Mouse (Mus musculus) ES-E14 (cell line): ENCODE results near the gene Tdrd3. TPM values are rescaled to one million over a fixed set of nuclear protein-coding genes. Genes with fewer than 3 reads are reported as not detected.

Experiments used
- DNase-seq: peaks from one replicate; pipeline ENCODE4 v3.0.0-alpha.2; 2013; ENCODE audit warnings: low read depth, low spot score
- H3K27ac ChIP-seq: 2 replicates; pipeline ENCODE4 v1.5.1; 2012; ENCODE audit warnings: low read depth, mild to moderate bottlenecking, low read length, moderate library complexity, mixed read lengths; ENCODE audit not compliant: poor library complexity, insufficient read depth, severe bottlenecking
- H3K36me3 ChIP-seq: 2 replicates; pipeline ENCODE4 v1.6.1; 2012; ENCODE audit warnings: mild to moderate bottlenecking, low read length, moderate library complexity, mixed read lengths; ENCODE audit not compliant: control insufficient read depth, poor library complexity, insufficient read depth, severe bottlenecking
- H3K4me1 ChIP-seq, 2 experiments: fragments of 150-350 bp in 1 of 2; sonication (generic) in 1 of 2; 2 replicates each; pipeline ENCODE4 v1.6.1; 2012; ENCODE audit warnings: low read length in 2 of 2, mild to moderate bottlenecking in 1 of 2, mixed read lengths in 1 of 2; ENCODE audit not compliant: control insufficient read depth in 2 of 2, insufficient read depth in 2 of 2, poor library complexity in 1 of 2
- H3K4me3 ChIP-seq, 2 experiments: fragments of 150-350 bp in 1 of 2; sonication (generic) in 1 of 2; 2 replicates each; pipeline ENCODE4 v1.5.1; 2012; ENCODE audit warnings: low read length in 2 of 2, low read depth in 1 of 2, mild to moderate bottlenecking in 1 of 2, mixed read lengths in 1 of 2; ENCODE audit not compliant: insufficient read depth in 1 of 2, poor library complexity in 1 of 2, severe bottlenecking in 1 of 2
- H3K9ac ChIP-seq: 2 replicates; pipeline ENCODE4 v1.6.1; 2012; ENCODE audit warnings: low read depth, mild to moderate bottlenecking, low read length, mixed read lengths; ENCODE audit not compliant: poor library complexity, insufficient read depth, severe bottlenecking
- H3K9me3 ChIP-seq: fragments of 150-350 bp; sonication (generic); 2 replicates; pipeline ENCODE4 v1.6.1; 2012; ENCODE audit warnings: low read depth, mild to moderate bottlenecking, low read length; ENCODE audit not compliant: control insufficient read depth, insufficient read depth
- CHD2 ChIP-seq: IDR thresholded peaks from 2 replicates; pipeline ENCODE4 v1.6.1; 2014; ENCODE audit warnings: mild to moderate bottlenecking, low read depth, low read length, inconsistent platforms
- HCFC1 ChIP-seq: IDR thresholded peaks from 2 replicates; pipeline ENCODE4 v1.6.1; 2012; ENCODE audit warnings: low read length, inconsistent platforms, borderline replicate concordance; ENCODE audit not compliant: insufficient read depth
- MAFK ChIP-seq: IDR thresholded peaks from 2 replicates; pipeline ENCODE4 v1.6.1; 2014; ENCODE audit warnings: mild to moderate bottlenecking, low read depth, low read length, inconsistent platforms; ENCODE audit not compliant: insufficient read depth
- ZC3H11A ChIP-seq: IDR thresholded peaks from 2 replicates; pipeline ENCODE4 v1.6.1; 2012; ENCODE audit warnings: low read depth, mild to moderate bottlenecking, inconsistent platforms, low read length, borderline replicate concordance
- ZNF384 ChIP-seq: IDR thresholded peaks from 2 replicates; pipeline ENCODE4 v1.6.1; 2012; ENCODE audit warnings: low read depth, low read length, inconsistent platforms
- in situ Hi-C, 2 experiments: fragments of 600-800 bp; cut with MboI; formaldehyde crosslinking; loops; one replicate each; pipeline ENCODE4 v1.15.1; 2025; ENCODE audit warnings: low sequenced_read_pairs in 2 of 2, inconsistent platforms in 1 of 2; ENCODE audit not compliant: unreplicated experiment in 2 of 2
- total RNA-seq: library from RNA; depleted of rRNA; stranded (reverse); fragments of 300-350 nt; gene quantifications from 2 replicates; pipeline ENCODE4 v1.2.3, GENCODE M21; 2012

Tdrd3 gene
- total RNA-seq, 1 experiment, result 5.4 TPM

DNA sequence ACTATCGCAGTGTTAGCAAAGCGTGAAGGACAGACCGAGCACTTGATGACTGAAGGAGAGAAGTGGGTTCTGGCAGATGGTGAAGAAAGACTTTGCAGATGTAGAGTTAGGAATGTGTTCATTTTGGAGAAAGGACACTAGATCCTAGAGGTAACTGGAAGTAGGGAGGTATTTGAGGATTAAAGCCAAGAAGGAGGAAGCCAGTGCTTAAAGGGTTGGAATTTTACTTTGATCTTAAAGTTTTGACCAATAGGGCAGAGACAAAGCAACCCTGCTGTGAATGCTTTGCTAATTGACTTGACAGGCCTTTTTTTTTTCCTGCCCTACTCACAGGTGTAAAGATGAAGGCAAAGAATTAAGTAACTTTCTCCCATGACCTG lies 1.2 kb downstream of the Tdrd3 start:
- Histone ChIP-seq H3K9me3 (no peaks in the 10 kb centered on the region), H3K4me3 (peak overlapping the region; percentile 77 to 83), H3K4me1 (no peaks in the 10 kb centered on the region; a peak in 1 of 4 replicates), H3K36me3 (no peaks in the 10 kb centered on the region), H3K9ac (peak overlapping the region; percentile 85), H3K27ac (no peak overlapping the region)
- TF ChIP-seq HCFC1 (no peak), ZNF384 (peak; percentile 91)
- DNase-seq, result peak; percentile 75
- in situ Hi-C loops, result no loop called here

DNA sequence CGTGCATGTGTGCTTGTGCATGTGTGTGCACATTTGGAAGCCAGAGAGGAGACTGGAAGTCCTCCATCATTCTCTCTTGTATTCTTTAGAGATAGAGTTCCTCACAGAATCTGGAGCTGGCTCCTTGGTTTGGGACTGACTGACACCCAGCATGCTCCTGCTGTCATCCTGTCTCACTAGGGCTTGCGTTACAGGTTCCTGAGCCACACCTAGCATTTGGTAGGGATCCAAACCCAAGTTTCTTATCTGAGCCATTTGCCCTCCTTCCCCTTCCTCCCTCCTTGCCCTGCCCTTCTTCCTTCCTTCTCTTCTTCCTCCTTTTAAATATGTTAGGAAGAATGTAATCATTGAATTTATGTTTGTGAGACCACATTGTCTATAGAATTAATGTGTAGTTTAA lies 3.3 kb downstream of the Tdrd3 start:
- DNase-seq, result no peak
- Histone ChIP-seq H3K36me3 (no peaks in the 10 kb centered on the region), H3K9ac (no peak overlapping the region), H3K4me3 (no peak overlapping the region), H3K27ac (no peak overlapping the region), H3K4me1 (no peaks in the 10 kb centered on the region; a peak in 1 of 4 replicates), H3K9me3 (no peaks in the 10 kb centered on the region)
- TF ChIP-seq CHD2 (no peak), MAFK (no peak), ZNF384 (no peak), HCFC1 (no peak), ZC3H11A (no peak)
- in situ Hi-C loops, result no loop called here

GRCm38 (mm10) chr14:87420576-87420975 lies 4.1 kb downstream of the Tdrd3 start:
- Histone ChIP-seq H3K4me1 (peaks cover 0 to 1% of the 10 kb centered on the region in 2 experiments; a peak in 1 of 4 replicates), H3K9ac (no peak overlapping the region), H3K4me3 (no peak overlapping the region), H3K9me3 (no peaks in the 10 kb centered on the region), H3K36me3 (no peaks in the 10 kb centered on the region), H3K27ac (no peak overlapping the region)
- DNase-seq, result no peak
- in situ Hi-C loops, result no loop called here
- TF ChIP-seq ZC3H11A (no peak), MAFK (no peak), HCFC1 (no peak), CHD2 (no peak), ZNF384 (no peak)

GRCm38 (mm10) chr14:87422432-87422831 lies 6.0 kb downstream of the Tdrd3 start:
- Histone ChIP-seq H3K9ac (no peak overlapping the region), H3K4me3 (no peak overlapping the region), H3K36me3 (no peaks in the 10 kb centered on the region), H3K27ac (no peak overlapping the region), H3K4me1 (peaks cover 3 to 6% of the 10 kb centered on the region in 2 experiments; a peak in 3 of 4 replicates), H3K9me3 (no peaks in the 10 kb centered on the region)
- in situ Hi-C loops, result no loop called here
- no peak for DNase-seq
- TF ChIP-seq ZC3H11A (no peak), ZNF384 (no peak), MAFK (no peak), CHD2 (no peak), HCFC1 (no peak)

- Histone ChIP-seq H3K4me3 (no peak overlapping the region), H3K9ac (no peak overlapping the region), H3K27ac (no peak overlapping the region), H3K9me3 (no peaks in the 10 kb centered on the region), H3K4me1 (peaks cover 3 to 6% of the 10 kb centered on the region in 2 experiments; a peak in 3 of 4 replicates), H3K36me3 (no peaks in the 10 kb centered on the region)
- in situ Hi-C loops, result loop anchor here in 1 of 2 experiments (25.0 kb wide), 2 partner anchors 214 to 289 kb away; partner anchors contain the start of gene Diaph3
- DNase-seq, result no peak
- TF ChIP-seq ZC3H11A (no peak), HCFC1 (no peak)
Measured at GRCm38 (mm10) chr14:87426297-87426922, 10.0 kb downstream of the Tdrd3 start.
